Mouse (Mus musculus): ENCODE data around the gene Isoc2a. TPM values are rescaled to one million over a fixed set of nuclear protein-coding genes. Genes with fewer than 3 reads are reported as not detected.

The Isoc2a gene
- polyA plus RNA-seq, 1 experiment, result 14.5 TPM

DNA sequence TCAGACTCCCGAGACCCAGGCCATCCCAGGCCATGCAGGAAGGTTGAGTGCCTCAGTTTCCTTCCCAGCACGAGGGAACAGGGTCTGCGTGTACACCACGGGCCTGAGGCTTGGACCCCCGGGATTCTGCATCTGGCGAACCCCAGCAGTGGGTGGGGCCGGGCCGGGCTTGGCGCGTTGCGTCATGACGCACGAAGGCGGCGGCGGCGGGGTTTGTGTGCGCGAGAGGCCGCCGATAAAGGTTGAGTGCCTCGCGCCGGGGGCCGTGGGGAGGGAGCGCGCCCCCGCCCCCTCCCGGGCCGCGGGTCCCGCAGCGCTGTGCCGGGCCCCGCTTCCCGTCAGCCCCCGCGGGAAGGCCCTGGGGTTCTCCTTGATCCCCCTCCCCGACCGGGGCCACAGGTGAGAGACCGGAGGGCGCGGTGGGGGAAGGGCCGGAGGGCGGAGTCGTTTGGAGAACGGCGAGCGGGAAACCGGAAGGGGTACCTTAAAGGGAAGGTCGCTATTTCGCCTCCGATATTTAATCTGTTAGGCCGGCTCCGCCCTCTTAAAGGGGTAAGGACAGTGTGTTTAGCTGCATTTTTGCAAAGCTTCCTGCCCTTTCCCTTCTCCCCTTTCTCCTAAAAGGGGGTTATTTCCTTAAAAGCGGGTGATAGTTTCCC, 38.2 kb downstream of the Isoc2a start, which contains the start of gene Zfp628:
Gene Zfp628, plus strand, starts transcription at position 211 of the 659 bp plus-strand sequence.
- Histone ChIP-seq H3K27ac (ENCODE audit: insufficient read depth, low read length) (peak within 1 kb of the TSS; percentile 82), H3K4me1 (ENCODE audit: control insufficient read depth, insufficient read depth, insufficient read length) (peaks cover 6% of the 10 kb centered on the region; the same call in 1 of the 2 replicates), H3K4me3 (ENCODE audit: extremely low read depth, insufficient read depth, insufficient read length) (peak within 1 kb of the TSS; percentile 91), H3K36me3 (ENCODE audit: control insufficient read depth, insufficient read depth, low read length) (peaks cover 20% of the 10 kb centered on the region), H3K27me3 (ENCODE audit: control insufficient read depth, insufficient read depth, low read length) (no peaks in the 10 kb centered on the region)
- peak; percentile 87 to 89 for DNase-seq (ENCODE audit: low read depth in 1 of 2, low spot score in 2 of 2)
- TF ChIP-seq POLR2A (IDR thresholded peaks at IDR 0.05; ENCODE audit: low read depth, low read length) (peak; percentile 67), CTCF (IDR thresholded peaks at IDR 0.05; ENCODE audit: extremely low read depth, insufficient read depth, insufficient read length, insufficient replicate concordance) (no peak)
- 1% methylated on average over 56 of the region's 56 CpGs for WGBS

DNA sequence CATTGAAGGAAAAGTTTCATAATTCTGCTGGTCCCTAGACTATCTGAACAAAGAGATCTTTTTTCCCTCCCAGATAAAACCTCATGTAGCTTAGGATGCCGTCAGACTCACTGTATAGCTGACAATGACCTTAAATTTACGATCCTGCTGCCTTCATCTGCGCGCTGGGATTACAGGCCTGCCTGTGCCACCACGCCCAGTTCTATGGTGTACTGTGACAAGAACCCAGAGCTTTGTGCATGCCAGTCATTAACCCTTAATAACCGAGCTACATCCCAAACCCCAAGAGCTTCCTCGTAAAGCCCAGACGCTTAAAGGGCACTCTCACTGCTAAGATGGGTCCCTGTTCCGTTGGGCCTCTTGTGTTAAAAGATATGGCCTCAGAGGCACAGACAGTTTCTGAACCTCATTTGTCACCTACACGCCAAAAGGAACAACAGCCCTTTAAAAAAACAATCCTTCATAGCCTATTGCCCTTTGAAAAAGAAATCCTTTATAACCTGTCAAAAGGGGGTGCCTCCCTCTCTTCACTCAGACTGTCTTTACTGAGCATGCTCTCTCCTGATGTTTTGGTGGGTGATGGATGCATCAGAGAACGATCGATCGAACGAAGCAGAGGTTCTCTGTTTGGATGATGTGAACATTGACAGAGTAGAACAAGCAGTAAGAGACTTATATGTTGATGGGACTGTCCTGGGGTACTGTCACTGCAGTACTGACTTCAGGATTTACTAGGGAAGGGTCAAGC, 38.9 kb downstream of the Isoc2a start:
- TF ChIP-seq POLR2A (IDR thresholded peaks at IDR 0.05; ENCODE audit: low read depth, low read length) (no peak), CTCF (IDR thresholded peaks at IDR 0.05; ENCODE audit: extremely low read depth, insufficient read depth, insufficient read length, insufficient replicate concordance) (no peak)
- 17% methylated on average over 14 of the region's 14 CpGs for WGBS

DNA sequence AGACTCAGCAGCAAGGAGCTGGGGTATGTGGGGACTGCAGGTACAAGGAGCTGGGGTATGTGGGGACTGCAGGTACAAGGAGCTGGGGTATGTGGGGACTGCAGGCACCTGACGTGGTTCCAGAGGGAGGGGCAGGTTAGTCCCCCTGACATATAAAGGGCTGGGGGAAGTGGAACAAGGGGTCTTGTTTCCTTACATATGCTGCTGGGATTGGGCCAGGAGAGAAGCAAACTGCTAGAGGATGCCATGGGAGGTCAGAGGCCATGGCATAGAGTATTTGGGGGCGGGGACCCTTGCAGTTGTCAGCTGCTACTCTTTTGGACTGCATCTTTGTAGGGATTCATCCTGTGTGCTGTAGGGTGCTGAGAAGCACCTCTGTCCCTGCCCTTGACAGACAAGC, 40.5 kb downstream of the Isoc2a start:
- no peaks in the 10 kb centered on the region for H3K27me3 ChIP-seq (ENCODE audit: control insufficient read depth, insufficient read depth, low read length)
- H3K36me3 ChIP-seq (ENCODE audit: control insufficient read depth, insufficient read depth, low read length), result peaks cover 27% of the 10 kb centered on the region
- DNase-seq (ENCODE audit: low read depth in 1 of 2, low spot score in 2 of 2), result no peak
- no peak overlapping the region for H3K27ac ChIP-seq (ENCODE audit: insufficient read depth, low read length)
- TF ChIP-seq POLR2A (IDR thresholded peaks at IDR 0.05; ENCODE audit: low read depth, low read length) (no peak), CTCF (IDR thresholded peaks at IDR 0.05; ENCODE audit: extremely low read depth, insufficient read depth, insufficient read length, insufficient replicate concordance) (no peak)
- peaks cover 6% of the 10 kb centered on the region; the same call in 1 of the 2 replicates for H3K4me1 ChIP-seq (ENCODE audit: control insufficient read depth, insufficient read depth, insufficient read length)
- no peak overlapping the region for H3K4me3 ChIP-seq (ENCODE audit: extremely low read depth, insufficient read depth, insufficient read length)
- WGBS, result 94% methylated on average over 2 of the region's 2 CpGs

More for the DNA sequence above, 38.9 kb downstream of the Isoc2a start:
- no peak overlapping the region; the same call in 1 of the 2 replicates for H3K27ac ChIP-seq (ENCODE audit: insufficient read depth, low read length)
- H3K36me3 ChIP-seq (ENCODE audit: control insufficient read depth, insufficient read depth, low read length), result peaks cover 26% of the 10 kb centered on the region
- no peaks in the 10 kb centered on the region for H3K27me3 ChIP-seq (ENCODE audit: control insufficient read depth, insufficient read depth, low read length)
- H3K4me1 ChIP-seq (ENCODE audit: control insufficient read depth, insufficient read depth, insufficient read length), result peaks cover 6% of the 10 kb centered on the region; the same call in 1 of the 2 replicates
- H3K4me3 ChIP-seq (ENCODE audit: extremely low read depth, insufficient read depth, insufficient read length), result peak overlapping the region; percentile 91
- DNase-seq (ENCODE audit: low read depth in 1 of 2, low spot score in 2 of 2), result no peak

DNA sequence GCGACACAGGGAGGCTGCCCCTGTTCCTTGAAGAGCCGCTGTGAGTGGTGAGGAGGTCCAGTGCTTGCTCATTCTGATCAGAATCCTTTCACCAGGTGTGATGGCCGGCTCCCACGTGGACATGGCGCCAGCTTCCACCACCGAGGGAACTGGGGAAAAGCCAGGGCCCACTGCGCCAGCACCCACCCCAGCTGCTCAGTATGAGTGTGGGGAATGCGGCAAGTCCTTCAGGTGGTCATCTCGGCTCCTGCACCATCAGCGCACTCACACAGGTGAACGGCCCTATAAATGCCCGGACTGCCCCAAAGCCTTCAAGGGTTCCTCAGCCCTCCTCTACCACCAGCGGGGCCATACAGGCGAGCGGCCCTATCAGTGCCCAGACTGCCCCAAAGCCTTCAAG, 41.7 kb downstream of the Isoc2a start:
- 96% methylated on average over 15 of the region's 15 CpGs for WGBS

DNA sequence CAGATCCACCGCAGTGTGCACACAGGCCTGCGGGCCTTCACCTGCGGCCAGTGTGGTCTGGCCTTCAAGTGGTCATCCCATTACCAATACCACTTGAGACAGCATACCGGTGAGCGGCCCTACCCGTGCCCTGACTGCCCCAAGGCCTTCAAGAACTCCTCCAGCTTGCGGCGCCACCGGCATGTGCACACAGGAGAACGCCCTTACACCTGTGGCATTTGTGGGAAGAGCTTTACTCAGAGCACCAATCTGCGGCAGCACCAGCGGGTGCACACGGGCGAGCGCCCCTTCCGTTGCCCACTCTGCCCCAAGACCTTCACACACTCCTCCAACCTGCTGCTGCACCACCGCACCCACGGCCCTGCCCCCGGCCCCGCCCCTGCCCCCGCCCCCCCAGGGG, 42.1 kb downstream of the Isoc2a start:
- peaks cover 27% of the 10 kb centered on the region for H3K36me3 ChIP-seq (ENCODE audit: control insufficient read depth, insufficient read depth, low read length)
- no peak for DNase-seq (ENCODE audit: low read depth in 1 of 2, low spot score in 2 of 2)
- TF ChIP-seq POLR2A (IDR thresholded peaks at IDR 0.05; ENCODE audit: low read depth, low read length), result no peak
- TF ChIP-seq CTCF (IDR thresholded peaks at IDR 0.05; ENCODE audit: extremely low read depth, insufficient read depth, insufficient read length, insufficient replicate concordance), result no peak

More for the DNA sequence above, 41.7 kb downstream of the Isoc2a start:
- TF ChIP-seq POLR2A (IDR thresholded peaks at IDR 0.05; ENCODE audit: low read depth, low read length), result no peak
- no peak for TF ChIP-seq CTCF (IDR thresholded peaks at IDR 0.05; ENCODE audit: extremely low read depth, insufficient read depth, insufficient read length, insufficient replicate concordance)
- peaks cover 6% of the 10 kb centered on the region for H3K27me3 ChIP-seq (ENCODE audit: control insufficient read depth, insufficient read depth, low read length)
- no peak overlapping the region for H3K27ac ChIP-seq (ENCODE audit: insufficient read depth, low read length)
- peaks cover 16% of the 10 kb centered on the region; the same call in 1 of the 2 replicates for H3K4me1 ChIP-seq (ENCODE audit: control insufficient read depth, insufficient read depth, insufficient read length)
- peaks cover 27% of the 10 kb centered on the region for H3K36me3 ChIP-seq (ENCODE audit: control insufficient read depth, insufficient read depth, low read length)
- DNase-seq (ENCODE audit: low read depth in 1 of 2, low spot score in 2 of 2), result no peak
- H3K4me3 ChIP-seq (ENCODE audit: extremely low read depth, insufficient read depth, insufficient read length), result no peak overlapping the region

DNA sequence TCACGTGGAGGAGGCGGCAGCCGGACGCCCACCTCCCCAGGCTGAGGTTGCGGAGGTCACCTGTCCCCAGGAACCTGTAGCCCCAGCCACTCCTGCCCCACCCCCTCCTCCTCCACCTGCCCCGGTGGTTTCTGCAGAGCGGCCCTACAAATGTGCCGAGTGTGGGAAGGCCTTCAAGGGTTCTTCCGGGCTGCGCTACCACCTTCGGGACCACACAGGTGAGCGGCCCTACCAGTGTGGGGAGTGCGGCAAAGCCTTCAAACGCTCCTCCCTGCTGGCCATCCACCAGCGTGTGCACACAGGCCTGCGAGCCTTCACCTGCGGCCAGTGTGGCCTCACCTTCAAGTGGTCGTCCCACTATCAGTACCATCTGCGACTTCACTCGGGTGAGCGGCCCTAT, 43.0 kb downstream of the Isoc2a start:
- Histone ChIP-seq H3K36me3 (ENCODE audit: control insufficient read depth, insufficient read depth, low read length) (peaks cover 27% of the 10 kb centered on the region), H3K4me1 (ENCODE audit: control insufficient read depth, insufficient read depth, insufficient read length) (peaks cover 18% of the 10 kb centered on the region), H3K4me3 (ENCODE audit: extremely low read depth, insufficient read depth, insufficient read length) (no peak overlapping the region), H3K27ac (ENCODE audit: insufficient read depth, low read length) (no peak overlapping the region), H3K27me3 (ENCODE audit: control insufficient read depth, insufficient read depth, low read length) (peaks cover 11% of the 10 kb centered on the region)
- 98% methylated on average over 21 of the region's 21 CpGs for WGBS
- no peak for TF ChIP-seq POLR2A (IDR thresholded peaks at IDR 0.05; ENCODE audit: low read depth, low read length)
- TF ChIP-seq CTCF (IDR thresholded peaks at IDR 0.05; ENCODE audit: extremely low read depth, insufficient read depth, insufficient read length, insufficient replicate concordance), result no peak
- DNase-seq (ENCODE audit: low read depth in 1 of 2, low spot score in 2 of 2), result no peak

More for the DNA sequence above, 42.1 kb downstream of the Isoc2a start:
- Histone ChIP-seq H3K4me1 (ENCODE audit: control insufficient read depth, insufficient read depth, insufficient read length) (peaks cover 20% of the 10 kb centered on the region), H3K4me3 (ENCODE audit: extremely low read depth, insufficient read depth, insufficient read length) (no peak overlapping the region), H3K27me3 (ENCODE audit: control insufficient read depth, insufficient read depth, low read length) (peaks cover 9% of the 10 kb centered on the region), H3K27ac (ENCODE audit: insufficient read depth, low read length) (no peak overlapping the region)
- WGBS, result 97% methylated on average over 21 of the region's 21 CpGs

All from spleen, adult 2 months (tissue).